Mouse (Mus musculus): Measurements from ENCODE around the gene Atp6v1g2.

GRCm38 (mm10) chr17:35205380-35205769 is 28.1 kb upstream of the Atp6v1g2 start:
- TF ChIP-seq POLR2A (IDR thresholded peaks at IDR 0.05; ENCODE audit: borderline replicate concordance, insufficient read depth, low read length) (no peak), CTCF (IDR thresholded peaks at IDR 0.05; ENCODE audit: borderline replicate concordance, insufficient read depth, low read depth, low read length) (no peak)

All from cerebellum, adult 2 months (tissue).